Mouse (Mus musculus) adrenal gland, adult 18-20 months (tissue): ENCODE measurements around the gene Rad9a. TPM values are rescaled to one million over a fixed set of nuclear protein-coding genes. Genes with fewer than 3 reads are reported as not detected.

ENCODE experiments used
- DNase-seq, 2 experiments: peaks; one replicate each; pipeline ENCODE4 v3.0.0; 2021 to 2022; ENCODE audit warnings: low spot score in 2 of 2
- total RNA-seq, 2 experiments: library from RNA; stranded (reverse); gene quantifications; 1 replicate in 1 of 2; 2 replicates in 1 of 2; pipeline ENCODE4 v1.2.3; 2021

The Rad9a gene
- total RNA-seq, 2 experiments from 2014 or later = 7.5 to 9.0 TPM

DNA sequence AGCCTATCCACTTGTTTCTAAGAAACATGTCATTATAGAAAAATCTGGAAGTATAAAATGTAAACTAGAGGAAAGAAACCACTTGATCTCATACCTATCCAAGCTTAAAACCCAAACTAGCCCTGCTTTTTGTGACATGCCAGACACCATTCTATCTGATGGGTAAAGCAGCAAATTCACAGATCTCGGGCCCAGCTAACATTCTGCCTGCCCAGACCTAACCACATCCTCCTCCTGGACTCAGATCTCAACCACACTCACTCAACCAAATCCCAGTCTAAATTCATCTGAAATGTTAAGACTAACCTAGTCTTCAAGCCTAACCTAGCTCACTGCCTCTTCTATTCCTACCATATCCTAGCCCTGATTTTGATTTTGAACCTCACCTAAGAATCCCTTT, 17.3 kb upstream of the Rad9a start:
- DNase-seq = no peak

DNA sequence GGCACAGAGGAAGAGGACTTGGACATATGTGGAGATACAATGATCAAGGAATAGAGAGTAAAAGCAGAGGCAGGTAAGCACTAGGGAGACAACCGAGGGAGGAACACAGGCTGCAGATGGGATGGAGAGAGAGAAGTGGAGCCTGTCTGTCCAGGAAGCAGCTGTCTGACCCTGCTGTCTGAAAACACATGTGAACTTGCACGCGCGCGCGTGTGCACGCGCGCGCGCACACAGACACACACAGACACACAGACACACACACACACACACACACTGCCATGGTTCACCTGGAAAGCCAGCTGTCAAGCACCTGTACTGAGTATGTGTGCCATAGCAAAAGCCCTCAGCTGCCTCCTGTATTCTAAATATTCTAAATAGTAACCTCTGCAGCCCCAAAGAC, 16.8 kb upstream of the Rad9a start:
- no peak for DNase-seq

DNA sequence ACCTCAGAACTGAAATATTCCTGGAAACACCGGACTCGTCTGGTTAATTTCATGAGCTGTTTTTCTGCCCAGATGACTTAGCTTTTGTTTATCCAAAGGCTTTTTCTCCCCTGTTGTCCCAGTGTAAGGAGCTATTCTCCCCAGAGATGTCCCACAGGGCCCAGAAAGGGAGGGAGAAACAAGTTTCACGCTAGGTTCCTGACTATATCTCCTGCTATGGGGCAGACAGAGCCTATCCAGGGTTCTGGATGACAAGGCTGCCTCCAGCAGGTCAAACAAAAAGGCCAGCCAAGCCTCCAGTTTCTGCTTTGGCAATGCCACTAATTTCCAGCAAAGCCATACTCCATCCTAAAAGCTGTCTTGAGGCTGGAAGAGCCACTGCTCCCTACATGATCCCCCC, 16.4 kb upstream of the Rad9a start:
- DNase-seq = no peak

DNA sequence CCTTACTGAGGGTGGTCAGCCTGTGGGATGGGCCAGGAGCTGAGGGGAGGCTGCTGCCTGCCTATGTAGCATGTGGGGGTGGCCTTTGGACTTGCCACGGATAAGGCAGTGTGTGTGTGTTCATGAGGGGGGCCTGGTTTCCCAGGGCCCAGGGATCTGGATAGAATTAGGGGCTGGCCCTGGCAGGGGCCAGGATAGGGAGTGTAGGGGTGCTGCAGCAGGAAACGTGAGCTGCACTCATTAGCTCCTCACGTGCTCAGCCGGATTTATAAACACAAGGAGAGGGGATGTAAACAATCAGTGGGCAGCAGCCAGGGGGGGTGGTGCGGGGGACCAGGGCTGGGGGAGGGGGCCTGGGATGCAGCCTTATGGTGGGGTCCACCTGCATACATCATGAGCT, 15.7 kb upstream of the Rad9a start:
- DNase-seq = no peak

DNA sequence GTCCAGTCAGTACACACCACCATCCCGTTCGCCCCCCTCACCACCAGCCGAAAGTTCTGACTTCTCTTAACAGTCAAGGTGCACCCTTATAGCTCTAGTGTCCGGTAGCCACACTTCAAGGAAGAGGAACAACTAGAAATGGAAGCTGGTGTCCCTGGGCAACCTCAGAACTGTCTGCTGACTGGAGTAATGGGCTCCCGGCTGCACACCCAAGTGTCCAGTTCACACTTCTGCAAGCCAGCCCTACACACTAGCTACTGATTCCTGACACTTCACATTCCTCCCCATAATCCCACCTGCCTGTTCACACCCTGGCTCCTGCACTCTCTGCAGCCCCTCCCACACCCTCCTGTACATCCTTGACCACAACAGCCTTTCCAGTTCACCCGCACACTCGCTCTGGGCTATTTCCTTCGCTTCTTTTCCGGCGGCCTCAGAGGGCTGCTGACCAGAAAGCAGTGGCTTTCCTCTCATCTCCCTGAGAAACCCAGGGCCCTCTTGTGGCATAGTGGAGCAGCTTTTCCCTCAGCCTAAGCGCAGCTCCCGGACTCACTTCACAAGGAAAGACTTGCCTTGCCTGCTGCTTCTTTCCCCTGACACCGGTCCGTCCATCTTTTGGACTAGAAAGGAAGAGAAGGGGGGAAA, 14.7 kb upstream of the Rad9a start:
- DNase-seq = peak in 1 of 2 experiments; percentile 36

DNA sequence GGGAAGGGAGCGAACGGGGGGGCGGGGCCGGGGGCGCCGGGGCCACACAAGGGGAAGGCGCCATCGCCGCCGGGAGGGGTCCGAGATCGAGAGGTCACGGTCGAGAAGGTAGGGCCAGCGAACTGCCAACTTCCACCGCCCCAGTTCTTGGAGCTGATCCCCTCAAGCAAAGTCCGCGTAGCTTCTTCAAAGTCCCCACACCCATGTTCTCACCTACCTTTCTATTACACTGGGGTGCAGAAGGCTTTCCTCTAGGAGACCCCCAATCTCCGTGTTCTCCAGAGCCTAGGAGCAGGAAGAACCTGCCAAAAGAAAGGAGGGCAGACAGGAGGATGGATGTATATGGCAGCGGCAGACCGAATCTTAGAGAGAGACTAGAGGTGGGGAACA, 14.0 kb upstream of the Rad9a start:
- DNase-seq = no peak

DNA sequence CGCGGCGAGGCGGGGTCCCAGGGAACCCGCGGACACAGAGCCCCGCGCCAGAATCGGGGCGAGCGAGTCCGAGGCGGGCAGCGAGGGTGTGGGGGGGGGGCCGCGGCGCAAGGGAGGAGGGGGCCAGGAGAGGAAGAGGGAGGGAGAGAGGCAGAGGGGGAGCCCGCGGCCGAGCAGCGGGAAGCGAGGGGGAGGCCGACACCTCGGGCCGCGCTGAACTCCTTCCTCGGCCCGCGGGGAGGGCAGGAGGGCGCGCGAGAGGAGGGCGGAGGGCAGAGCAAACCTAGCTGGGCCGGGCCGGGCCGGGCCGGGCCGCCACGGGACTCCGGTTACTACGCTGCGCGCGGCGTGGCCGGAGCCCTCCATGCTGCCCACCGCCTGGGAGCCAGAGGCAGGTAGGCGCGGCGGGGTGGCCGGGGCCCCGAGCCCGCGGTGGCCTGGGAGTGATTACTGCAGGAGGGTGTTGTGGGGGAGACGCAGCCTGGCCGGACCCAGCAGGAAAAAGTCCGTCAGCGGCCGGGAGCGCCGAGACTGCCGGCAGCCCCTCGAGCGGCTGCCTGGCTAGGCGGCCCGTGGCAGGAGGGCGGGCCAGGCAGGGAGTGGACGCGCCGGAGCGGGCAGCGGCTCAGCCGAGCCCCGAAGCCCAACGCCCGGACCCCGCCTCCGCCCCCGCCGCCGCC, 13.4 kb upstream of the Rad9a start:
- DNase-seq = peak in 1 of 2 experiments; percentile 49

DNA sequence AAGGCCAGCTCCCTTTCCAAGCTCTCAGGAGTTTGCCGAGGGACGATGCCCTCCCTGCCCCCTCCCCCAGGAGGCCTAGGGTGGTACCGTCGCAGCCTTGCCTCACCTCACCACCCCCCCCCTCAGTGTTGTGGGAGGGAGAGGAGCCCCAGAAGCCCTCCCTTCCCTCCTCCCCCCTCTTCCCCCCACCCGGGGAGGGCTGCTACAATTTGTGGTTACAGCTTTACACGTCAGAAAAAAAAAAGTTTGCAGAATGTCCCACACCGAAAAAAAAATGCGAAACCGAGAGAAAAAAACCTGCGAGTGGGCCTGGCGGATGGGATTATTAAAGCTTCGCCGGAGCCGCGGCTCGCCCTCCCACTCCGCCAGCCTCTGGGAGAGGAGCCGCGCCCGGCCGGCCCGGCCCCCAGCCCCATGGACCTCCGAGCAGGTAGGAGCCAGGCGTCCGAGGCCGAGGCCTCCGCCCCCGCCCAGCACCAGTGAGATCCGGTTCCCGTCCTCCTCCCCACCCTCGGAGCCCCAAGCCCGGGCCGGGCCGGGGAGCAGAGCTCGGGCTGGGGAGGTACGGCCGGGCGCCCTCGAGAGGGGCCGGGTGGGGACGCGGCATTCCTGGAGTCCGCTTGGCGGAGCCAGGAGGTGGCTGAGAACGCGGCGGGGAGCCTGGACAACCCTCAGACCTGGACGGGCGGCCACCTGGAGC, 12.8 kb upstream of the Rad9a start, which contains the start of the genes Clcf1 and AC109138.7:
Gene Clcf1 (plus strand): TSS at position 168 of the 700 bp plus-strand sequence.
Gene AC109138.7 (plus strand): TSS at position 287 of the 700 bp plus-strand sequence.
- DNase-seq = peak in 1 of 2 experiments; percentile 59

DNA sequence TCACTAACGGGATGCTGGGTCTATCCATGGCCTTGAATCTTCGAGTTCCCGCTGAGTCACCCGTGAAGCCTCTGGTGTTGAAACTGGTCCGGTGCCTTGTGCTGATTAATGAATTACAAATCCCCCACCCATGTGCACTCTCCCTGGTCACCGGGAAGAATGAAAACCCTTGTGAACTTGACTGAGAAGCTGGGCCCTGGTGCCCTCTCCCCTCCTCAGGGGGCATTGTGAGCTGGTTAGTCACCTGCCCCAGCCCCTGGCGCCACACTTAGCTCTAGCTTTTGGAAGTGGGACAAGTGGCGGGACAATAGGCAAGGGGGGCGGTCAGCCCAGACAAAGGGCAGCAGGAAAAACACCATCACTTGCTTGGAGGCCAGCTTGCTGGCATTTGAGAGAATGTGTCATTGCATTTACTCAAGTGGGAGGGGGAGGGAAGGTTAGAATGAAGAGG, 12.1 kb upstream of the Rad9a start:
- peak in 1 of 2 experiments; percentile 50 for DNase-seq

DNA sequence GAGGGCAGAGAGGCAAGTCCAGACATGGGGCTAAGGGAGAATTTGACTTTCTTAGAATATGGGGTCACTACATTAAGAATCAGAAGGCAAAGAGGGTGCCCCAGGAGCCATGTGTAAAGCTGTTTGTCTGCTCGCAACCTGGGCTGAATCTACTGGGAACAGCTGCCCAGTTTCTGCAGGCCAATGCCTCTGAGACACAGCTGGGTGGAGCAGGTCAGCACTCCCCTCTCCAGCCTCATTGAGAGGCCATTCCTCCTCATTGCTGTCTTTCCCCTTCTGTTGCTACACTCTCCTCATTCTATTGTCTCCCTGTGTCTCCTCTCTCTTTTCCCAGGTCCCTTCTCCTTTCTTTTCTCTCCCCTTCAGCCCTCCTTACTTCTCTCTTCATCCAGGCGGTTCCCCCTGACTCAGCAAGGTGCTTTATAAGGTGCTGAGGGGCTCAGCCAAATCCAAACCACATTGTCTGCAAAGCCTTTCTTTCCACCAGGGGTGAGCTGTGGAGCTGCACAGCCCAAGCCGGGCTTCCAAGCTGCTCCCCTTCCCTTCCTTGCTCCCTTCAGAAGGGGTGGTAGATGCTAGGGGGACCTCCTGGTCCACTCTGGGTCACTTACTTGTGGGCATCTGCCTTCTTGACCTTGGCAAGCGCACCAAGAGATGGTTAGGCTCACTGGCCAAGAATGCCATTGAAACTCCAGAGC, 10.6 kb upstream of the Rad9a start:
- no peak for DNase-seq

DNA sequence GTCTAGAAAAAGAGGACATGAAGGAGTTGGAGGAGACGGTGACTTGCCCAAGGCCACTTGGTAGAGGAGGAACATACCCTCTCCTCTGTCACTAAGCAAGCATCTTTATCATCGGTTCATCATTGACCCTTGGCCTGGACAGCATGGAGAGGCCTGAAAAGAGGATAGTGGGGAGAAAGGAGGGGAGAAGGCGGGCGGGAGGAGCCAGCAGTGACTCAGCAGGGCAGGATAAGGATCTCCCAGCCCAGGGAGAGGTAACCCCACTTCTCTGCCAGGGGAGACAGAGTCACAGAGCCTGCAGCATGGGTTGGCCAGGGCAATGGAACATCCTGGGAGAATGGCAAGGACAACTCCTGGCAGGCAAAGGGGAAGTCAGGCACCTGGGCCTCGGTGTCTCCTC, 7.1 kb upstream of the Rad9a start:
- no peak for DNase-seq

DNA sequence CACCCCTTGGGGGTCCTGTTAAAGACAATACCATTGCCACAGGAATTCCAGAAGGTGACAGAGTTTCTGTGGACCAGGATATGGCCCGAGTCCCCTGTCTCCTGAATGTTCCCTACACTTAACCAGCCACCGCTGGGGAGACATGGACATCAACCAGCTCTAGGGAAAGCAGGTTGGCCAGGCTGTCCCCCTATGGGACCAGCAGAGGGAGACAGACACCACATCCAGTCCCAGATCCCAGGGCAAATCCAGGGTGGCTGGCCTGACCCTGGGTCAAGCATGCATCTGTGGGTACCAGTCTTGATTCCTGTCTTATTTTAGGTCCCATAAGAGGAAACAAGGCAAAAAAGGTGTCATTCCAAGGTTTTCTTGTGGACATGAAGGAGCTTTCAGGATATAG, 5.5 kb upstream of the Rad9a start:
- peak; percentile 69 to 71 for DNase-seq

DNA sequence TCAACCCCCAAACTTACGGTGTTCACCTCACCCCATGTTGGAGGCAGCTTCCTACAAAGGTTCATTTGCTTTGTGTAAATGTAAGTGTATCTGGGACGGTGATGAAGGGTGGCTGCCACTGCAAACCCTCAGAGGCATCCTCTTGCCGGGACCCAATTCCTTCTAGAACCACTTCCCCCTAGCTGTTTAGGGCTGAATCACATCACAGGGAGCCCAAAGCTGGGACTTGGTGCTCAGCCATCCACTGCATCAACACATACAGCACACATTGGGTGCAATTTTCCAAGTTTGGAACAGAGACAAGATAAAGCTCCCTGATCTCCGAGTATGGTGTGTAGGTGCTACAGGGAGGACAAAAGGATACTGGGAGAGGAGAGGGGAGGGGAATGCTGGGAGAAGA, 3.4 kb upstream of the Rad9a start:
- no peak for DNase-seq

DNA sequence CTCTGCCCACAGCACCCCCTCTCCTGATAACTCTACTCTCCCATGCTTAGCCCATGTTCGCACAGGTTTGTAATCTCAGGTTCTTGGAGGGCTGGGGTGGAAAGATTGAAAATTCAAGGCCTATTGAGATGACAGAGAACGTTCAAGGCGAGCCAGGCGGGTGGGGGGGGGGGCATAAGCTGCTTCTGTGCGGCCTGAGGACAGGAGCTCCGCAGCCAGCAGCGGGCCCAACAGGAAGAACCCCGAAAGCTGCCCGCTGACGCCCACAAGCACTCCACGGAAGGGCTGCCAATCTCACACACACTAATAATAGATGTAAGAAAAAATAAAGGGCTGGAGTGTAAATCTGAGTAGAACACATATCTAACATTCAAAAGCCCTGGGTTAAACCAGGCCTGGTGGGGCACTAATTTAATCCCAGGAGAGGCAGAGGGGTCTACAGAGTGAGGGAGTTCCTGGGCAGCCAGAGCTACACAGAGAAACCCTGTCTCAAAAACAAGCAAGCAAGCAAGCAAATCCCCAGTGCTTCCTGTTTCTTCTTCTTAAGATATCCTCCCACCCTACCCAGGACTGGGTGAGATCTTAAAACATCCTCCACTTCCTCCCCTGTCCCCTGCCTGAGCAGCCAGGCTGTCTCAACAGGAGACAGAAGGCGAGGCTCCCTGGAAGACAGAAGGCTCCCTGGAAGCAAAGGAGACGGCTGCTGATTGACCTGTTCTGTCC, 2.3 kb upstream of the Rad9a start:
- no peak for DNase-seq

DNA sequence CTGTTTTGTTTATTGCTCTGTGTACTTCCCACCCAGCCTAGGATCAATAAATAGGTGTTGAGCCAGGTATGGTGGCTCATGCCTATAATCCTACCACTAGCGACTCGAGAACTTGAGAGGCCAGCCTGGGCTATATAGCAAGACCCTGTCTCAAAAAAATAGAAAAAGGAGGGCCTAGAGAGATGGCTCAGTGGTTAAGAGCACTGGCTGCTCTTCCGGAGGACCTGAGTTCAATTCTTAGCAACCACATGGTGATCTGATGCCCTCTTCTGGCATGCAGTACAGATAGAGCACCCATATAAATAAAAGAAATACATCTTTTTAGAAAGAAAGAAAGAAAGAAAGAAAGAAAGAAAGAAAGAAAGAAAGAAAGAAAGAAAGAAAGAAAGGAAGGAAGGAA, 1.7 kb upstream of the Rad9a start:
- no peak for DNase-seq

DNA sequence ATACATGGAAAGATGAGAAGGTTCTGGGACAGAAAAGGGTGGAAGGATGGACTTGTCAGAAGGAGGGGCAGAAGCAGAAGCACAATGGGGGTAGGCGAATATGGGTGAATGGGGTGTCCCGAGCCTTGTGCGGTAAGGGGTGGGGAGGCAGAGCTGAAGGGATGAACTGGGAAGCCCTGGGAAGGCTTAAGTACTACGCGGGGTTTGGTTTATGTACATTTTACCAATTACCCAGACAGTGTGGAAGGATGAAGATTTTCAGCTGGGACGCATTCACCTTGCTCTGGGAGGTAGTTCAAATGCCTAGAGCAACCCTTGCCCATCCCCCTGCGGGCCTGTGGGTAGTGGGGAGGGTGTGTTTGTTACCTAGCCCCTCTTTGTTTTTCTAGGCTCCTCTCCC, 687 bp upstream of the Rad9a start:
- DNase-seq = no peak

DNA sequence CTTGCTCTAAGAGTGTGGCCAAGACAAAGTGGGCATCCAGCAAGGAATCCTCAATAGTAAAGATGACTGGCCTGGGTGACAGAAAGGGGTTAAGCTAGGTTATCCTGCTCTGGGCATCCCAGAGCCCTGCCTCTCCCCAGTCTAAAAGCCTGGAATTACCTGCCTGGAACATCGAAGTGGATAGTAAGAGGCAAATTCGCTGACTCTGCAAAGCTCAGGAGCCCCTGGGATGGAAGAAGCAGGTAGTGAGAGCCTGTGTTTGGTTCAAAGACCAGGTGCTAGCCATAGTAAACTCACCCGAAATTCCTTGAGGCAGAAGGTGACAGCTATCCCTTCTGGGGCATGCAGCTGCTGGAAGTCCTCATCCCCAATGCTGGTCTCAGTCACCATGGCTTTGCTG, 4.3 kb downstream of the Rad9a start:
- no peak for DNase-seq

DNA sequence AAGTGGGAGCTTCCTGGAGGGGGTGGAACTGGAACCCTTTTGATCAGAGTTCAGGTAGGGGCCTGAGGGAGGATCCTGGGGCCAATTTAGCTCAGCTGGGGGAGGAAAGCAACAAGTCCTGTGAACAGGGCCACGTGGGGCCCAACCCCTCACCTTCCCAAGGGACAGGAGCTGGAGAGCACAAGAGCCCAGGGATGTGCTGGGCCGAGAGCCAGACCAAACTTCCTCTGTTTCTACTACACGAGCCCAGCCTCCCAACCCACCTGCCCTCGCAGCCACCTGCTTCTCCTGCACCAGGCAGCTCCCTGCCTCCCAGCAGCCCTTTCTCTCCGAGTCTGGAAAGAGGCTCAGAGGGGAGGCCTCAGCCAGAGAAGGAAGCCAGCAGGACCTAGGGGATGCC, 4.9 kb downstream of the Rad9a start:
- no peak for DNase-seq

DNA sequence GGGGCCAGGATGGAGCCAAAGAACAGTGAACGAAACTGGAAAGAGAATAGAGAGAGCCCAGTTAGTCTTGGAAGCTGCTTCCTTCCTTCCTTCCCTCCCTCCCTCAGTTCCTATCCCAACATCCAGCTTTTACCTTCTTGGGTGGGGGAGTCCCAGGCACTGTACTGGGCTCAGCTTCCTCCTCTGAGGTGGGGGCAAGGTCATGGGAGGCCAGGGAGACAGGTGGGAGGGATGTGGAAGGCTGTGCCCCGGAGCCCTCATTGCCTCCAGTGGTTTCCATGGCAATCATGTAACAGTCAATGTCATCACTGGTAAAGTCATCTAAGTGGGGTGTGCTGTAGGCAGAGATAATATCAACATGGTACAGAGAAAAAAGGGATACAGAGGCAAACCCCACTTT, 5.4 kb downstream of the Rad9a start:
- DNase-seq = no peak

DNA sequence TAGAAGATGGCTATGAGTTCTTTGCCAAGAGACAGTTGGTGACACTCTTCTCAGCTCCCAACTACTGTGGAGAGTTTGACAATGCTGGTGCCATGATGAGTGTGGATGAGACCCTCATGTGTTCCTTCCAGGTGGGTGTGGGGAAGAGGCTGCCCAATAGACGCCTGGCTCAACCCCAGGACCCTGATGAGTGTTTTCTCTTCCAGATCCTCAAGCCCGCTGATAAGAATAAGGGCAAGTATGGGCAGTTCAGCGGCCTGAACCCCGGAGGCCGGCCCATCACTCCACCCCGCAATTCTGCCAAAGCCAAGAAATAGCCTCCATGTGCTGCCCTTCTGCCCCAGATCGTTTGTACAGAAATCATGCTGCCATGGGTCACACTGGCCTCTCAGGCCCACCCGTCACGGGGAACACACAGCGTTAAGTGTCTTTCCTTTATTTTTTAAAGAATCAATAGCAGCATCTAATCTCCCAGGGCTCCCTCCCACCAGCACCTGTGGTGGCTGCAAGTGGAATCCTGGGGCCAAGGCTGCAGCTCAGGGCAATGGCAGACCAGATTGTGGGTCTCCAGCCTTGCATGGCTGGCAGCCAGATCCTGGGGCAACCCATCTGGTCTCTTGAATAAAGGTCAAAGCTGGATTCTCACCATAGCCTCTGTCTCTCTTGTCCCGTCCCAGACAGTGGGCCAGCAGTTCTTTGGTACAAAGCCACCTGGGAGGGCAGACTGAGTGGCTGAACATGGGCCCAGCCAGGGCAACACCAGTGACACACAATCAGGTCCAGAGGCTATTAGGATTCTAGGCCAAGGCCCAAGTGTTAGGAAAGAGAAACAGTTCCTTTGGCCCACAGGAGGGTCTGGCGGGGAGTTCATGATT, 6.4 kb downstream of the Rad9a start:
- no peak for DNase-seq
